Mouse (Mus musculus) C2C12 (cell line): ENCODE data around the gene Rwdd2a.

Experiments used
- CTCF ChIP-seq: IDR thresholded peaks from one replicate; pipeline ENCODE4 v1.5.1; 2011; ENCODE audit not compliant: control insufficient read depth, insufficient read depth, insufficient read length
- MAX ChIP-seq: IDR thresholded peaks from one replicate; pipeline ENCODE4 v1.6.1; 2011; ENCODE audit warnings: mild to moderate bottlenecking, control low read depth
- MYOD1 ChIP-seq: IDR thresholded peaks from one replicate; pipeline ENCODE4 v1.6.1; 2011; ENCODE audit warnings: low read depth; ENCODE audit not compliant: control insufficient read depth, insufficient read length

- TF ChIP-seq MAX, result no peak
- TF ChIP-seq CTCF, result no peak
- no peak for TF ChIP-seq MYOD1
These were observed 21.2 kb downstream of the Rwdd2a start for GRCm38 (mm10) chr9:86592676-86593668.
